11 mouse cellular contexts compared by ENCODE assay signal in genomic region chr1:13752479-13752878, GRCm38 (mm10).
A peak's percentile ranks its signal among the peaks of the same experiment; 100 is the strongest.
DNase-seq lines count a peak whose midpoint lies in the region.
"Had no signal": no experiment of that assay in that cellular context is flagged by ENCODE, and none has a peak within 500 bp of the region (broad histone marks: within the 10 kb centered on the region; RNA-seq: fewer than 3 reads in every experiment).

No protein-coding gene starts in this region.

- peak; percentile 6 to 9 for DNase-seq in layer of hippocampus, adult 8-10 months (ENCODE audit: low spot score in 2 of 2)
- no peak for DNase-seq in layer of hippocampus, postnatal 25 days (ENCODE audit: extremely low spot score in 1 of 2, low spot score in 1 of 2)
- peak; percentile 6 for DNase-seq in CD4-positive, CD25-positive, alpha-beta regulatory T cell, adult 2 months (ENCODE audit: low read depth, low spot score)
- DNase-seq in NIH3T3 (ENCODE audit: low read depth), result peak; percentile 38
- peak; percentile 5 to 40 for DNase-seq in left cerebral cortex, adult 8-10 months (ENCODE audit: low spot score in 2 of 2)
- DNase-seq in thymus, postnatal 25 days, result no peak
- no peak for DNase-seq in cerebellum, adult 8-10 months
- DNase-seq in cerebellum, adult 18-20 months, result no peak
- DNase-seq: cerebellum, adult 11 months; heart, postnatal 10 days; thymus, postnatal 36 days had no signal

Comparison
In these comparisons a context has a peak if more than half of its experiments do, and no peak if none do; other contexts are left out.
1. DNase-seq: peak in layer of hippocampus, adult 8-10 months (2 of 2), CD4-positive, CD25-positive, alpha-beta regulatory T cell, adult 2 months (single experiment), NIH3T3 (single experiment) and left cerebral cortex, adult 8-10 months (2 of 2); none in layer of hippocampus, postnatal 25 days (0 of 2), thymus, postnatal 25 days (single experiment), cerebellum, adult 8-10 months (single experiment) and cerebellum, adult 18-20 months (0 of 2).